Mouse (Mus musculus) stomach, postnatal 0 days (tissue): ENCODE results near the gene Fbxw27. TPM values are rescaled to one million over a fixed set of nuclear protein-coding genes. Genes with fewer than 3 reads are reported as not detected.
A peak's percentile ranks its signal among the peaks of the same experiment; 100 is the strongest.
"Not testable (repeated sequence)": the region's sequence is repeated elsewhere in the genome, so short reads cannot be mapped to it uniquely, and the experiment has no call there.

Experiments
- ATAC-seq: fragments of 200-750 bp; cut with Nextera tagmentation; 2 replicates; pipeline ENCODE4 v1.8.0; 2017; ENCODE audit not compliant: low FRiP score, low TSS enrichment
- DNase-seq: peaks from one replicate; pipeline ENCODE4 v3.0.0-alpha.2; 2016; ENCODE audit warnings: low spot score
- H3K27ac ChIP-seq: fragments of 300-500 bp; sonication (generic); replicated peaks from 2 replicates; pipeline ENCODE4 v1.5.1; 2014; ENCODE audit warnings: mild to moderate bottlenecking, control low read depth
- H3K27me3 ChIP-seq: fragments of 300-500 bp; sonication (generic); 2 replicates; pipeline ENCODE4 v1.6.1; 2014; ENCODE audit warnings: low read length; ENCODE audit not compliant: control insufficient read depth, insufficient read depth
- H3K36me3 ChIP-seq: fragments of 300-500 bp; sonication (generic); 2 replicates; pipeline ENCODE4 v1.6.1; 2014; ENCODE audit warnings: low read length, mixed read lengths; ENCODE audit not compliant: control insufficient read depth, insufficient read depth
- H3K4me1 ChIP-seq: fragments of 300-500 bp; sonication (generic); replicated peaks from 2 replicates; pipeline ENCODE4 v1.6.1; 2014; ENCODE audit warnings: antibody characterized with exemption; ENCODE audit not compliant: control insufficient read depth, insufficient read depth
- H3K4me2 ChIP-seq: fragments of 300-500 bp; sonication (generic); replicated peaks from 2 replicates; pipeline ENCODE4 v1.6.1; 2014; ENCODE audit warnings: low read depth, mild to moderate bottlenecking, control low read depth, moderate library complexity
- H3K4me3 ChIP-seq: fragments of 300-500 bp; sonication (generic); 2 replicates; pipeline ENCODE4 v1.5.1; 2014; ENCODE audit warnings: low read depth, low read length, control low read depth
- H3K9ac ChIP-seq: fragments of 300-500 bp; sonication (generic); 2 replicates; pipeline ENCODE4 v1.6.1; 2014; ENCODE audit warnings: mild to moderate bottlenecking, low read length, control low read depth, mixed read lengths
- H3K9me3 ChIP-seq: fragments of 300-500 bp; sonication (generic); 2 replicates; pipeline ENCODE4 v1.6.1; 2016; ENCODE audit warnings: low read length; ENCODE audit not compliant: control insufficient read depth
- CTCF ChIP-seq: IDR thresholded peaks from 2 replicates; pipeline ENCODE4 v1.5.1; 2016; ENCODE audit warnings: antibody characterized with exemption, low read depth, mild to moderate bottlenecking, moderate library complexity
- EP300 ChIP-seq: optimal IDR thresholded peaks from 2 replicates; pipeline ENCODE3; 2016; ENCODE audit warnings: antibody characterized with exemption
- WGBS: fragments of 180-500 bp; shearing (Covaris S2); extraction: QIAGEN DNeasy Blood & Tissue Kit; methylation state at CpG from one replicate; pipeline ENCODE4 v1.1.7; 2014; 5-methylcytosine and 5-hydroxymethylcytosine counted together
- polyA plus RNA-seq: library from polyadenylated mRNA; unstranded; fragments of >200 nt; fragmentation: Nextera tagmentation; extraction: Ambion mirVana; gene quantifications from 2 replicates; pipeline ENCODE4 v1.2.1, GENCODE M21; 2015

Gene Fbxw27
- polyA plus RNA-seq, 1 experiment from 2014 or later = not detected

GRCm38 (mm10) chr9:109798051-109798450 is 7.6 kb upstream of the Fbxw27 start:
- Histone ChIP-seq H3K9ac (no peak overlapping the region), H3K9me3 (no peaks in the 10 kb centered on the region), H3K4me1 (no peaks in the 10 kb centered on the region), H3K27ac (no peak overlapping the region), H3K4me2 (no peak overlapping the region), H3K4me3 (no peak overlapping the region), H3K27me3 (no peaks in the 10 kb centered on the region), H3K36me3 (no peaks in the 10 kb centered on the region)
- TF ChIP-seq CTCF = peak; percentile 69
- TF ChIP-seq EP300 = no peak
- 89% methylated on average over 1 of the region's 1 CpGs for WGBS
- DNase-seq (peak; percentile 37), ATAC-seq (no peak)

GRCm38 (mm10) chr9:109795811-109796210 is 5.3 kb upstream of the Fbxw27 start:
- H3K36me3 ChIP-seq = no peaks in the 10 kb centered on the region
- 71% methylated on average over 2 of the region's 2 CpGs for WGBS
- H3K4me1 ChIP-seq = no peaks in the 10 kb centered on the region
- H3K4me2 ChIP-seq = no peak overlapping the region
- no peaks in the 10 kb centered on the region for H3K9me3 ChIP-seq
- H3K27ac ChIP-seq = no peak overlapping the region
- DNase-seq (no peak), ATAC-seq (no peak)
- no peak for TF ChIP-seq CTCF
- TF ChIP-seq EP300 = no peak
- H3K4me3 ChIP-seq = no peak overlapping the region
- no peak overlapping the region for H3K9ac ChIP-seq
- no peaks in the 10 kb centered on the region for H3K27me3 ChIP-seq

GRCm38 (mm10) chr9:109795221-109795620 is 4.8 kb upstream of the Fbxw27 start:
- no peaks in the 10 kb centered on the region for H3K27me3 ChIP-seq
- no peak overlapping the region for H3K27ac ChIP-seq
- 53% methylated on average over 2 of the region's 2 CpGs for WGBS
- no peak for TF ChIP-seq CTCF
- TF ChIP-seq EP300 = no peak
- ATAC-seq = no peak
- H3K9me3 ChIP-seq = no peaks in the 10 kb centered on the region
- H3K4me3 ChIP-seq = no peak overlapping the region
- DNase-seq = no peak
- no peak overlapping the region for H3K4me2 ChIP-seq
- H3K36me3 ChIP-seq = no peaks in the 10 kb centered on the region
- H3K9ac ChIP-seq = no peak overlapping the region
- H3K4me1 ChIP-seq = no peaks in the 10 kb centered on the region

- not testable (repeated sequence) for H3K4me3 ChIP-seq, ATAC-seq, H3K9me3 ChIP-seq, H3K36me3 ChIP-seq, DNase-seq, H3K27me3 ChIP-seq, H3K4me1 ChIP-seq, H3K27ac ChIP-seq, H3K4me2 ChIP-seq, H3K9ac ChIP-seq
- 73% methylated on average over 1 of the region's 1 CpGs for WGBS
These were observed 23.6 kb downstream of the Fbxw27 start for GRCm38 (mm10) chr9:109766841-109767240.

GRCm38 (mm10) chr9:109745989-109746388 is 44.5 kb downstream of the Fbxw27 start, which contains the start of gene Fbxw26:
Gene Fbxw26, minus strand, starts transcription at chr9:109746089.
- 81% methylated on average over 3 of the region's 3 CpGs for WGBS
- H3K27me3 ChIP-seq = not testable (repeated sequence)

More at GRCm38 (mm10) chr9:109745989-109746388, 44.5 kb downstream of the Fbxw27 start, which contains the start of gene Fbxw26:
- H3K4me1 ChIP-seq, DNase-seq, H3K9me3 ChIP-seq, H3K27ac ChIP-seq, ATAC-seq, H3K9ac ChIP-seq, H3K4me2 ChIP-seq, H3K36me3 ChIP-seq, H3K4me3 ChIP-seq: not testable (repeated sequence)

Other genes starting within 250 kb of the Fbxw27 start
- not detected in 2 replicates for gene Fbxw15, start 222.4 kb downstream of the Fbxw27 start, polyA plus RNA-seq
- gene Fbxw24, start 164.6 kb downstream of the Fbxw27 start, polyA plus RNA-seq = not detected in 2 replicates
- not detected in 2 replicates for gene Fbxw25, start 126.0 kb downstream of the Fbxw27 start, polyA plus RNA-seq
- not detected in 2 replicates for gene Fbxw18, start 88.0 kb downstream of the Fbxw27 start, polyA plus RNA-seq
- gene Fbxw26, start 44.6 kb downstream of the Fbxw27 start, polyA plus RNA-seq = not detected in 2 replicates
- not detected in 2 replicates for gene Spink8, start 21.6 kb upstream of the Fbxw27 start, polyA plus RNA-seq
- gene Nme6, start 42.1 kb upstream of the Fbxw27 start, polyA plus RNA-seq = 33.0 and 35.4 TPM in 2 replicates
- gene Camp, start 58.9 kb upstream of the Fbxw27 start, polyA plus RNA-seq = 1.5 and 2.2 TPM in 2 replicates
- 17.8 and 18.4 TPM in 2 replicates for gene Cdc25a, start 84.9 kb upstream of the Fbxw27 start, polyA plus RNA-seq
- 25.4 and 28.1 TPM in 2 replicates for gene Map4, start 140.8 kb upstream of the Fbxw27 start, polyA plus RNA-seq